8 mouse cellular contexts compared by ENCODE assay signal in genomic region chr15:85403256-85403731, GRCm38 (mm10).
DNase-seq lines count a peak whose midpoint lies in the region; ATAC-seq and TF ChIP-seq lines count a peak whose summit lies in the region.

No protein-coding gene starts in this region.

- H3K4me3 ChIP-seq in limb, embryonic 13.5 days: no peak overlapping the region
- H3K4me3 ChIP-seq in limb, embryonic 10.5 days: no peak overlapping the region
- no peak overlapping the region for H3K4me3 ChIP-seq in hindbrain, embryonic 10.5 days
- H3K4me3 ChIP-seq in limb, embryonic 14.5 days (replicated peaks; ENCODE audit: low read length): no peak overlapping the region
- H3K4me3 ChIP-seq in intestine, embryonic 16.5 days (ENCODE audit: low read length): no peak overlapping the region

- H3K9me3 ChIP-seq in limb, embryonic 13.5 days: no peaks in the 10 kb centered on the region
- H3K9me3 ChIP-seq in limb, embryonic 10.5 days (replicated peaks): no peaks in the 10 kb centered on the region
- no peaks in the 10 kb centered on the region for H3K9me3 ChIP-seq in hindbrain, embryonic 10.5 days
- H3K9me3 ChIP-seq in limb, embryonic 14.5 days (ENCODE audit: control insufficient read depth, low read length): no peaks in the 10 kb centered on the region
- no peaks in the 10 kb centered on the region for H3K9me3 ChIP-seq in intestine, embryonic 16.5 days (ENCODE audit: control insufficient read depth, low read length)

- no peak for TF ChIP-seq POLR2A in limb, embryonic 14.5 days (IDR thresholded peaks at IDR 0.05; ENCODE audit: borderline replicate concordance, extremely low read depth, insufficient read depth, insufficient read length)

- 96% methylated on average over 4 of the region's 4 CpGs for WGBS in limb, embryonic 13.5 days
- 85% methylated on average over 4 of the region's 4 CpGs for WGBS in limb, embryonic 10.5 days
- WGBS in hindbrain, embryonic 10.5 days: 82% methylated on average over 4 of the region's 4 CpGs
- WGBS in limb, embryonic 14.5 days: 84% methylated on average over 4 of the region's 4 CpGs
- 81% methylated on average over 4 of the region's 4 CpGs for WGBS in intestine, embryonic 16.5 days

- H3K4me2 ChIP-seq in limb, embryonic 13.5 days (replicated peaks): no peak overlapping the region
- no peak overlapping the region for H3K4me2 ChIP-seq in limb, embryonic 14.5 days (replicated peaks; ENCODE audit: low read depth, low read length, severe bottlenecking)
- H3K4me2 ChIP-seq in intestine, embryonic 16.5 days (ENCODE audit: low read depth, low read length): no peak overlapping the region

- peaks cover 5% of the 10 kb centered on the region; the same call in 1 of the 2 replicates for H3K4me1 ChIP-seq in limb, embryonic 13.5 days
- H3K4me1 ChIP-seq in limb, embryonic 10.5 days: no peaks in the 10 kb centered on the region
- peaks cover 12% of the 10 kb centered on the region for H3K4me1 ChIP-seq in hindbrain, embryonic 10.5 days (replicated peaks)
- no peaks in the 10 kb centered on the region; the same call in 1 of the 2 replicates for H3K4me1 ChIP-seq in limb, embryonic 14.5 days (ENCODE audit: control insufficient read depth, insufficient read depth, low read length)
- no peaks in the 10 kb centered on the region for H3K4me1 ChIP-seq in intestine, embryonic 16.5 days (ENCODE audit: control insufficient read depth, insufficient read depth, low read length)

- H3K27ac ChIP-seq in limb, embryonic 13.5 days: no peak overlapping the region
- no peak overlapping the region for H3K27ac ChIP-seq in limb, embryonic 10.5 days
- 0 out of 2 replicates have a peak overlapping the region, but pooled peaks have one; percentile 50 for H3K27ac ChIP-seq in hindbrain, embryonic 10.5 days
- no peak overlapping the region for H3K27ac ChIP-seq in limb, embryonic 14.5 days (replicated peaks; ENCODE audit: low read depth, low read length)
- H3K27ac ChIP-seq in intestine, embryonic 16.5 days (ENCODE audit: low read length): no peak overlapping the region

- peak; percentile 57; the same call in 1 of the 2 replicates for ATAC-seq in limb, embryonic 13.5 days (ENCODE audit: low FRiP score, low read depth)
- no peak for ATAC-seq in limb, embryonic 14.5 days (ENCODE audit: low FRiP score, low read depth)
- ATAC-seq in intestine, embryonic 16.5 days: no peak

- H3K9ac ChIP-seq in limb, embryonic 13.5 days: no peak overlapping the region
- no peak overlapping the region for H3K9ac ChIP-seq in limb, embryonic 14.5 days (ENCODE audit: low read depth, low read length, severe bottlenecking)
- H3K9ac ChIP-seq in intestine, embryonic 16.5 days (ENCODE audit: low read depth, low read length): no peak overlapping the region

- no peak for DNase-seq in limb, embryonic 10.5 days (ENCODE audit: low spot score)
- DNase-seq in cerebellum, postnatal 36 days: peak; percentile 83
- no peak for DNase-seq in hindbrain, embryonic 10.5 days (ENCODE audit: low spot score)
- peak; percentile 71 for DNase-seq in limb, embryonic 14.5 days (ENCODE audit: low spot score)
- peak; percentile 76 for DNase-seq in right cerebral cortex, postnatal 25 days
- DNase-seq in kidney, postnatal 25 days: no peak

- H3K36me3 ChIP-seq in limb, embryonic 13.5 days: peaks cover 24% of the 10 kb centered on the region
- H3K36me3 ChIP-seq in limb, embryonic 10.5 days: peaks cover 26% of the 10 kb centered on the region
- H3K36me3 ChIP-seq in hindbrain, embryonic 10.5 days: peaks cover 23% of the 10 kb centered on the region
- H3K36me3 ChIP-seq in limb, embryonic 14.5 days (ENCODE audit: control insufficient read depth, insufficient read depth, low read length): peaks cover 28% of the 10 kb centered on the region
- no peaks in the 10 kb centered on the region for H3K36me3 ChIP-seq in intestine, embryonic 16.5 days (ENCODE audit: control insufficient read depth, insufficient read depth, low read length)

- H3K27me3 ChIP-seq in limb, embryonic 13.5 days: no peaks in the 10 kb centered on the region
- no peaks in the 10 kb centered on the region for H3K27me3 ChIP-seq in limb, embryonic 10.5 days (ENCODE audit: low read depth, poor library complexity, severe bottlenecking)
- H3K27me3 ChIP-seq in hindbrain, embryonic 10.5 days (ENCODE audit: insufficient read depth, poor library complexity, severe bottlenecking): no peaks in the 10 kb centered on the region
- H3K27me3 ChIP-seq in limb, embryonic 14.5 days (ENCODE audit: control insufficient read depth, insufficient read depth, low read length): no peaks in the 10 kb centered on the region
- H3K27me3 ChIP-seq in intestine, embryonic 16.5 days (replicated peaks; ENCODE audit: control insufficient read depth, insufficient read depth, low read length): no peaks in the 10 kb centered on the region

Comparison
In these comparisons a context has a peak if more than half of its experiments do, and no peak if none do; other contexts are left out.
1. DNase-seq: peak in cerebellum, postnatal 36 days (2 of 2), limb, embryonic 14.5 days (single experiment) and right cerebral cortex, postnatal 25 days (single experiment); none in limb, embryonic 10.5 days (single experiment), hindbrain, embryonic 10.5 days (single experiment) and kidney, postnatal 25 days (0 of 2).